Mouse (Mus musculus) cerebellum, adult 2 months (tissue): Measurements from ENCODE around the gene Ncf4. TPM values are rescaled to one million over a fixed set of nuclear protein-coding genes. Genes with fewer than 3 reads are reported as not detected.

Source experiments
- DNase-seq, 2 experiments: peaks; one replicate each; pipeline ENCODE4 v3.0.0; 2021
- H3K27ac ChIP-seq: fragments of 200-500 bp; 2 replicates; pipeline ENCODE4 v1.5.1; 2012; ENCODE audit warnings: low read length, control low read depth, inconsistent platforms; ENCODE audit not compliant: insufficient read depth
- H3K27me3 ChIP-seq: fragments of 200-500 bp; 2 replicates; pipeline ENCODE4 v1.6.1; 2012; ENCODE audit warnings: inconsistent platforms, mild to moderate bottlenecking, low read length, moderate library complexity; ENCODE audit not compliant: control insufficient read depth, insufficient read depth
- H3K4me1 ChIP-seq: fragments of 200-500 bp; 2 replicates; pipeline ENCODE4 v1.6.1; 2011; ENCODE audit warnings: low read length; ENCODE audit not compliant: control insufficient read depth, insufficient read depth
- H3K4me3 ChIP-seq: fragments of 200-500 bp; replicated peaks from 2 replicates; pipeline ENCODE3; 2011; ENCODE audit warnings: mild to moderate bottlenecking, low read depth, low read length, control low read depth; ENCODE audit not compliant: insufficient read depth
- CTCF ChIP-seq: fragments of 200-500 bp; IDR thresholded peaks from 2 replicates; pipeline ENCODE4 v1.5.1; 2011; ENCODE audit warnings: low read depth, mild to moderate bottlenecking, control low read depth, low read length, moderate library complexity, borderline replicate concordance; ENCODE audit not compliant: insufficient read depth
- POLR2A ChIP-seq: fragments of 200-500 bp; IDR thresholded peaks from 2 replicates; pipeline ENCODE4 v1.6.1; 2011; ENCODE audit warnings: low read length, control low read depth, borderline replicate concordance; ENCODE audit not compliant: insufficient read depth
- WGBS: fragments of 180-500 bp; shearing (Covaris S2); methylation state at CpG from one replicate; pipeline ENCODE4 v1.1.7; 2018; 5-methylcytosine and 5-hydroxymethylcytosine counted together
- polyA plus RNA-seq: library from polyadenylated mRNA; depleted of rRNA; stranded (reverse); fragments of >200 nt; gene quantifications from 2 replicates; pipeline ENCODE4 v1.2.3, GENCODE M21; 2012; rRNA removed

Gene Ncf4
- polyA plus RNA-seq, 1 experiment = 0.77 TPM

GRCm38 (mm10) chr15:78310971-78311370, 66.4 kb downstream of the Ncf4 start:
- 71% methylated on average over 4 of the region's 4 CpGs for WGBS
- no peak for DNase-seq
- H3K4me1 ChIP-seq = no peaks in the 10 kb centered on the region
- no peak overlapping the region for H3K27ac ChIP-seq
- no peaks in the 10 kb centered on the region; the same call in 1 of the 2 replicates for H3K27me3 ChIP-seq
- no peak overlapping the region for H3K4me3 ChIP-seq
- TF ChIP-seq POLR2A = no peak
- no peak for TF ChIP-seq CTCF

Other genes with a start within 250 kb of the Ncf4 start
- gene Cacng2, start 124.8 kb upstream of the Ncf4 start, polyA plus RNA-seq = 45.8 and 48.5 TPM in 2 replicates
- 52.0 and 56.5 TPM in 2 replicates for gene Ift27, start 70.7 kb upstream of the Ncf4 start, polyA plus RNA-seq
- gene Pvalb, start 38.4 kb upstream of the Ncf4 start, polyA plus RNA-seq = 1,013 and 1,016 TPM in 2 replicates
- gene Csf2rb2, start 60.9 kb downstream of the Ncf4 start, polyA plus RNA-seq = 0.20 and 0.24 TPM in 2 replicates
- gene Csf2rb, start 81.0 kb downstream of the Ncf4 start, polyA plus RNA-seq = 0.30 and 0.33 TPM in 2 replicates
- 0.13 TPM in 1 of 2 replicates, not detected in the other for gene Tex33, start 151.1 kb downstream of the Ncf4 start, polyA plus RNA-seq
- 84.3 and 86.1 TPM in 2 replicates for gene Tst, start 161.1 kb downstream of the Ncf4 start, polyA plus RNA-seq
- 67.2 and 68.4 TPM in 2 replicates for gene Mpst, start 161.6 kb downstream of the Ncf4 start, polyA plus RNA-seq
- 316 and 321 TPM in 2 replicates for gene Kctd17, start 183.8 kb downstream of the Ncf4 start, polyA plus RNA-seq
- 0.06 and 0.08 TPM in 2 replicates for gene Tmprss6, start 223.8 kb downstream of the Ncf4 start, polyA plus RNA-seq